Mouse (Mus musculus) left cerebral cortex, postnatal 14 days (tissue): ENCODE data around the gene Gemin5. TPM values are rescaled to one million over a fixed set of nuclear protein-coding genes. Genes with fewer than 3 reads are reported as not detected.
"Not testable (repeated sequence)": the region's sequence is repeated elsewhere in the genome, so short reads cannot be mapped to it uniquely, and the experiment has no call there.

Experiments
- DNase-seq, 2 experiments: peaks; one replicate each; pipeline ENCODE4 v3.0.0; 2021 to 2022; ENCODE audit warnings: low spot score in 2 of 2, mixed read lengths in 1 of 2
- intact Hi-C: fragments of 180-260 bp; cut with DNase I; formaldehyde crosslinking; loops from one replicate; pipeline ENCODE4 v1.15.1; 2025
- long read RNA-seq, 2 experiments: library from polyadenylated mRNA; stranded (forward); transcript quantifications; one replicate each; pipeline ENCODE4 v2.0.0; 2021
- total RNA-seq, 2 experiments: library from RNA; stranded (reverse); gene quantifications; 2 replicates each; pipeline ENCODE4 v1.2.3; 2021

Gene Gemin5
- total RNA-seq, result 10 to 100 TPM; 16.0 to 18.0 TPM
- long read RNA-seq, experiment 1, full-length matches to known transcripts, result 4 of 12 reads
- long read RNA-seq, experiment 1, partial matches to known transcripts, result 1 of 12 reads
- long read RNA-seq, experiment 1, other reads (novel, unspliced or antisense), result 7 of 12 reads
- long read RNA-seq, experiment 2, full-length matches to known transcripts, result 4 of 9 reads
- long read RNA-seq, experiment 2, partial matches to known transcripts, result 1 of 9 reads
- long read RNA-seq, experiment 2, other reads (novel, unspliced or antisense), result 4 of 9 reads

DNA sequence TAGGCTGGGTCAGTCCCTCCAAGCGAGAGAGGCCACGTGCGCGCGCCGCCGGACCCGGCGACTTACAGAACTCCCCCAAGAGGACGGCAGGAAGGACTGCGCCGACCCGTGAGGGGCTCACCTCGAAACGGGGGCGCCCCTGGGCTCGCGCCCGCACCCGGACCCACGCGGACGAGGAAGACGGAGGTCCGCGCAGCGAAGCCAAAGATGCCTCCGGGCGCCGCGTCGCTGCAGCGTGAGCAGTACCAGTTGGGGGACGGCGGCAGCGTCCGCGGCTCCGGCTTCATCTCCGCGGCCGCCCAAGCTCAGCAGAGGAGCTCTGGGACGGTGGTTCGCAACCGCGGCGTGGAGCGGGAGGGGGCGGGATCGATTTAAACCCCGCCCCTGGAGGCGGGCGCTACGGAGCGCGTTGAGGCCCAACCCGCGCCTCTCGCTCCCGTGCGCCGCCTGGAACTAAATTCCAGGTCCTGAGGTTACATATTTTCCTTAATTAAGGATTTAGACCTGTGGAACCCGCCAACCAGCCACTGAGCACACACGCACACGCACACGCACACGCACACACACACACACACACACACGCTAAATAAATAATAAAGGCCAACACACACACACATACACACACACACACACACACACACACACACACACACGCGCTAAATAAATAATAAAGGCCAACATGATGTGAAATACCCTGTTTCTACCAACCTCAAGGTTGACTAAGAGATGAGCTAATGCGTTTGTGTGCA, at the start of gene Gemin5:
Gene Gemin5 (minus strand): TSS at position 373 of the 749 bp plus-strand sequence.
- intact Hi-C loops, result no loop called here

DNA sequence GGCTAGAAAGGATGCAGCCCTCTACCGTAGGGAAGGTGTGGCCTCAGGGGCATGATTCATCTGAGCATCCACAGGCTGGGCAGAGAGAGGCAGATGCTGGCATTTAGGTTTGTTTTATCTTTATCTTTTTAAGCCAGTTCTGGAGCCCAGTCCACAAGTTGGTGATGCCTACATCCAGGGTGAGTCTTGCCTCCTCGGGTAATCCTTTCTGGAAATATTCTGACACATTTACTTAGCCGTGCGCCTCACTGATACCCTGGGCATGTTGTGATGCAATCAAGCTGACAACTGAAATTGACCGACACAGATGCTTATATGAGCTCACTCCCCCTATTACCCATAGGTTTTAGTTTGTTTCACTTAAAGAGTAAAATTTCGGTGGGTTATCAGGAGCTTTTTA, 48.5 kb upstream of the Gemin5 start:
- intact Hi-C loops, result no loop called here
- no peak for DNase-seq

More for the DNA sequence above, at the start of gene Gemin5:
- peak; percentile 80 to 88 for DNase-seq

DNA sequence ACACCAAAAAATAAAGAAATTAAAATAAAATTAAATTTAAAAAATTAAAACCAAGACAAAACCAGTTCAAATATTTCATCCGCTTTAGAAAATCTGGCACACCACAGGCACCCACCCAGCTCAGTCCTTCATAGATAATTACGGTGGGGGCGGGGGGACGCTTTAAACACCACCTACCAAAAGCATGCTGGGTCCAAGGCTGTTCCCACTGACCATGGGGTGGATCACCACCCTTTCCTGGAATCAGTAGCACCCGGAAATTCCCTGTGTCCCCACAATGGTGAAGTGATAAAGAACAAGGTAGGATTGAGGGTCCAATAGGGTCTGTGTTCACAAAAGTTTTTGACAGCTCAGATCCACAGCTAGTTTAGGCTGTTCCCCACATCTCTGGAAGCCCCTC, 47.5 kb upstream of the Gemin5 start:
- intact Hi-C loops, result no loop called here
- DNase-seq, result no peak

DNA sequence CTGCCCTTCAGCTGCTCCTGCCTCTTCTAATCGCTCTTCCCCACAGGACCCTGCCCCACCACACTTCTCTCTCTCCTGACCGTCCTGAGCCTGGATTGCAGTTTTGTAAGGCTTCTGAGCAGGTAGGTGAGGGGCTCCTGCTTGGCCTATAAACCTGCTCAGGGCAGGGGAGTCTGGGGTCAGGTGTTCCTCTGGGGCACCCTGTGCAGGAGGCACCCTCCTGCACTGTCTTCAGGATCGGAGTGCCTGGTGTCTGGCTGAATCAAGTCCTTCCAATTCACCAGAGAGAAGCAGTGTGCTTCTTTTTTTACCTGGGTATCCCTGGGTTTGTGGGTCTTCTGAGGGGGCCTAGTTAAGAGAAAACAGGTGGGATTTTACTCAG, 46.7 kb upstream of the Gemin5 start:
- DNase-seq, intact Hi-C loops: not testable (repeated sequence)

DNA sequence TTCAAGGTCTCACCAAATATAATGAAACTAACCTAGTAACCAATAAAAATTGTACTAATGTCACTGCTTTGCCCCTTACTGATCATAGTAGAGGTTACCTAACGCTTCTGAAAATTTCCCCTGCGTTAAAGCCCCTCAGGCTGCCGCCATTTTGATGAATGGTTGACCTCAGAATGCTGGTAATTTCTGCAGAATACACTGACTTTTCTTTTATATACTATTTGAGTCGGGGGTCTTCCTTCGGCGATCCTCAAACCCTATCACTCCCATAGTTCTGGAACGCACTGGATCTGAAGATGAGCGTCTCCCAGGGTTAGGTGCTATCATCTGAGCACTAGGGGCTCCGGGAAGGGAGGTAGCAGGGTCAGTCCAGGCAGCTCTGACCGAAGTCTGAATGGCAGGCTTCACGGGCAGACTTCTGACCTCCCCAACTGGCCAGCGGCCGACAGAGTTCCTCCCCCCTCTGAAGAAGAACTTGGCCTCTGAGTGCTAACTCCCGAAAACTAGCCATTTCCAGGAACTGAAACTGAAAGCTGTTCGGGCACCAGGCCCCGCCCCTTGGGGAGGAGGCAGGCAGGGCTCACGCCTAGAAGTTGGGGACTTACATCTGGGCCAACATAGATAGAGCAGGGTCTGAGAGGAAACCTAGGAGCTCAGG, 46.2 kb upstream of the Gemin5 start:
- DNase-seq, result peak; percentile 53 to 56
- intact Hi-C loops, result no loop called here

DNA sequence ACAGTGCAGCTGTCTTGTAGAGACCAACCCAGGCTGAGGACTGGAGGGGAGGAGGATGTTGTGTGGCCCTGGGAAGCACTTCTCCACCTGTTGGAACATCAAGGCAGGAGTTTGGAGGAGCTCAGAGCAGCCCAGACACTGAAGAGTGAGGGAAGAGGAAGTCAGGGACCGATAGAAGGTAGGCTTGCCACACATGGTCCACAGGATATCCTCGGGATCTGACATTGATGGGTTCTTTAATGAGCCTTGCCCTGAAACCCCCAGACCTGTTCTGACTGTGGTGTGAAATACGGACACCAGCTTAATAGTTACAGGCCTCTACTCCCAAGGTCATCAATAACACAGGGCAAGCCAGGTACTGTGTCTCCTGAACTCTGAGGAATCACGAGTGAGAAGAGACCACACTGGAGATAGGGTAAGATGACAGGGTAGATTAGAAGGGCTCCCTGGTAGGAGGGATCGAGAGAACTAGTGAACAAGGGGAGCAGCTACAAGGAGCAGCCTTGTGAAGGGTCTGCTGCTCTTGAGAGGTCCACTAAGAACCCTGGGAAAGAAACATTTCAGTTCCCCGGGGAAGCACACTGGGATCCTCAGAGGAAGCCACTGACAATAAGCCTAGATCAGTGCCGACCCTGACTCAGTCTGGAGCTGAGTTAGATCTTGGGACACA, 45.5 kb upstream of the Gemin5 start:
- intact Hi-C loops, result no loop called here
- no peak for DNase-seq

DNA sequence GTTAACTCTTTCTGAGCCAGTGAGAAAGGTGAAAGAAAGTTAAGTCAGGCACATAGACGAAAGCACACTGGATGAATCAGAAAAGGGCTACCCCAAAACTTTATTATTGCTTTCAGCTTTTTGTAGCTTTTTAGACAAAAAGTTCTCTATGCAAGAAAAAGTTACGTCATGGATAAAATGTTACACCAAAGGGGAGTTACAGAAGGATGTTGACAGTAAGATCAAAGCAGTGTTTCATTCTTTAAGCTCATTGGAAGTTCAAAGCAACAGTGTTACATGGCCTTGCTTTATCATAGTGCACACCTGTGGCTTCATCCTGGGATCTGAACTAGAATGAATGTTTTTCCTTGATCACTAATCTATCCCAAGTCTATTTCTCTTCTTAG, 43.3 kb upstream of the Gemin5 start:
- DNase-seq, result no peak
- intact Hi-C loops, result no loop called here

DNA sequence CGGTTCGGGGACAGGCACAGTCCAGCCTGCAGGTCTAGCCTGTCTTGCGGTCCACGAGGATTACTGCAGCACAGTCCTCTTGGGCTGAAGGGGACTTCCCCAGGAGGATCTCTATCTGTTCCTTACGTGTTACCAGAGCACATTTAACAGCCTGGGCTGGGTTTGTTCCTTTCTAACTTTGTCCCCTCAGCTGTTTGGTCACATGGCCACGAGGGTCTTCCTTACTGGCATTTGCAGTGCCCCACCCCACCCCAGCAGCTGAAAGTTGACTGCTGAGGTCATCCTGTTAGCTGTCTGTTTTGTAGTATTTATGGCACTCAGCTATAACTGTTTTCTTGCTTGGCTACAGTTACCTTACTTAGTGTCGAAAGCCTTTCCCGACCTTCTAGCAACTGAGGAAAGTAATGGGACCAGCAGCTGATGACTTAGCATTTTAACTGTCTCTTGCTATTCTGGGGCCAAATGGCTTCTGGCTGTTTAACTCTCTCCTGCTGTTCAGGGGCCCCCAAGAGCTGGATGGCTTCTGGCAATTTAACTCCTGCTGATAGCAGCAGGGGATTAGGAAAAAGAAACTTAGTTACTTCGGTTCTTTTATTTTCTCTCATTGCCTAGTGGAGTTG, 42.8 kb upstream of the Gemin5 start:
- intact Hi-C loops, result no loop called here
- no peak for DNase-seq

DNA sequence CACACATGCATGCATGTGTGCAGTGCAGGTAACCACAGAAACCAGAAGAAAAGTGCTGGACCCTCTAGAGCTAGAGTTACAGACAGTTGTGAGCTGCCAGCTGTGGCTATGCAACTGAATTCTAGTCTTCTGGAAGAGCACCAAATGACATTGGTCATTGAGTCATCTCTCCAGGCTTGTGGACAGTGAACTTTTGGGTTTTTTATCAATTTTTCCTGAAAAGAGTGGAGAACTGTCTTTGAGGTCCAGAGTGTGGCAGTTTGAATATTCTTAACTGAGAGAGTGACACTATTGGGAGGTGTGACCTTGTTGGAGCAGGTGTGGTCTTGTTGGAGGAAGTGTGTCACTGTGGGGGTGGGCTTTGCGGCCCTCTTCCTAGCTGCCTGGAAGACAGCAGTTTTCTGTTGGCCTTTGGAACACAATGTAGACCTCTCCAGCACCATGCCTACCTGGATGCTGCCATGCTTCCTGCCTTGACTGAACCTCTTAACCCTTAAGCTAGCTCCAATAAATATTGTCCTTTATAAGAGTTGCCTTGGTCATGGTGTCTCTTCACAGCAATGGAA, 42.1 kb upstream of the Gemin5 start:
- DNase-seq, result no peak
- intact Hi-C loops, result no loop called here

DNA sequence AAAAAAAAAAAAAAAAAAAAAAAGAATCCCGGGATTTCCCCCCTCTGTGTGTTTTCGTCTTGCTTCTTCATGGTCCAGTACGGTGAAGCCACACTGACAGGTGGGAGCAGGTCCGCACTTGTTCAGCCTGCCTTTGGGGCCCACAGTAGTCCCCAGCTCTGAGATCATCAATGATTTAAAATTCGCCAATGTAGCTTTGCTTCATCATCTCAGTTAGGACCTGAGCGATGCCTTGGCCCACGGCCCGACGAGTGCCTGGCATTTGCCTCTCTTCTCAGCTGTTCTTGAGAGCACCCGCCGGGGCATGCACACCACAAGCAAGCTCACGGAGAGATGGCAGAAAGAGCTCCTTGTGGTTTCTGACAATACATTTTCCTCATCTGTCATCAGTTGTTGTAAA, 32.7 kb upstream of the Gemin5 start:
- DNase-seq, result no peak
- intact Hi-C loops, result no loop called here

DNA sequence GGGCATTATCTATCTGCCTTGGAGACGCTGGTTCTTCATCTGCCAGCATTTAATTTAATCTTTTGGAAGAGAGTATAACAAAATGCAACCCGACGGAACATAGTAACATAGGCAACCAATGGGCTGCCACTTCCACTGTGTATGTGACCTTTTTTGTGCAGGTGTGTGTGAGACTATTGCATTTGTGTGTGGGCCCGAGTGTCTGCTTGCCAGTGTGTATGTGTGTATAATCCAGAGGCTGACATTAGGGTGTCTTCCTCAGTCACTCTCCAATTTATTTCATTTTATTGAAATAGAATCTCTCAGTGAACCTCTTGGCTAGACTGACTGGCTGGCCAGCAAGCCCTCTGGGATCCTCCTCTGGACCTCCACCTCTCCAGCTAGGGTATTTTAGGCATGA, 31.9 kb upstream of the Gemin5 start:
- intact Hi-C loops, result no loop called here
- no peak for DNase-seq

DNA sequence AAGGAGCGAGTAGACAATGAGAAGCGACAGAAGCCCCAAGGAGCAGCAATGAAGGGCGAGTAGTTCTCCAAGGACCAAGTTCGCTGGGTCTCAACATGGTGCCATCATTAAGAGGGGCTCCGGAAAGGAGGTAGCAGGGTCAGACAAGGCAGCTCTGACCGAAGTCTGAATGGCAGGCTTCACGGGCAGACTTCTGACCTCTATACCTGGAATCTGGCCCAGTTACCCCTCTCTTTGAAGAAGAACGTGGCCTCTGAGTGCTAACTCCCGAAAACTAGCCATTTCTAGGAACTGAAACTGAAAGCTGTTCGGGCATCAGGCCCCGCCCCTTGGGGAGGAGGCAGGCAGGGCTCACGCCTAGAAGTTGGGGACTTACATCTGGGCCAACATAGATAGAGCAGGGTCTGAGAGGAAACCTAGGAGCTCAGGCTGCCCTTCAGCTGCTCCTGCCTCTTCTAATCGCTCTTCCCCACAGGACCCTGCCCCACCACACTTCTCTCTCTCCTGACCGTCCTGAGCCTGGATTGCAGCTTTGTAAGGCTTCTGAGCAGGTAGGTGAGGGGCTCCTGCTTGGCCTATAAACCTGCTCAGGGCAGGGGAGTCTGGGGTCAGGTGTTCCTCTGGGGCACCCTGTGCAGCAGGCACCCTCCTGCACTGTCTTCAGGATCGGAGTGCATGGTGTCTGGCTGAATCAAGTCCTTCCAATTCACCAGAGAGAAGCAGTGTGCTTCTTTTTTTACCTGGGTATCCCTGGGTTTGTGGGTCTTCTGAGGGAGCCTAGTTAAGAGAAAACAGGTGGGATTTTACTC, 31.1 kb upstream of the Gemin5 start, which contains the start of the genes Igtp and Irgm2:
Gene Igtp (plus strand): TSS at position 328 of the 809 bp plus-strand sequence.
Gene Irgm2 (plus strand): TSS at position 390 of the 809 bp plus-strand sequence.
- intact Hi-C loops, result not testable (repeated sequence)
- peak; percentile 49 for DNase-seq

DNA sequence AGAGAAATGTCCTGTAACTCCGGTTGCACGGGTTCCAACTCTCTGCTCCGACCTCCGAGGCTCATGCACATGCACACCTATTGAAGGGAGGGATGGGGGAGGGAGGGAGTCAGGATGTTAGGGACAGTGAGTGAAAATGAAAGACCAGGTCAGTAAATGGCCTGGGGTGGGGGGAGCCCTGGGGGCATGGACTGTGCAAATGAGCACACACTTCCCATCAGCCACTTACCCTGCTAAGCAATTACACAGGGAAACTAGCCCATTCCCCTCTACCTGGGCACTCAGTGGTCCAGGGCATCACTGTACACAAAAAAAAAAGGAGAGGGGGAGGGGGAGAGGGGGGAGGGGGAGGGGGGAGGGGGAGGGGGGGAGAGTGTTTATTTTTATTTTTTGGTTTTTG, 30.3 kb upstream of the Gemin5 start:
- no peak for DNase-seq
- intact Hi-C loops, result no loop called here

DNA sequence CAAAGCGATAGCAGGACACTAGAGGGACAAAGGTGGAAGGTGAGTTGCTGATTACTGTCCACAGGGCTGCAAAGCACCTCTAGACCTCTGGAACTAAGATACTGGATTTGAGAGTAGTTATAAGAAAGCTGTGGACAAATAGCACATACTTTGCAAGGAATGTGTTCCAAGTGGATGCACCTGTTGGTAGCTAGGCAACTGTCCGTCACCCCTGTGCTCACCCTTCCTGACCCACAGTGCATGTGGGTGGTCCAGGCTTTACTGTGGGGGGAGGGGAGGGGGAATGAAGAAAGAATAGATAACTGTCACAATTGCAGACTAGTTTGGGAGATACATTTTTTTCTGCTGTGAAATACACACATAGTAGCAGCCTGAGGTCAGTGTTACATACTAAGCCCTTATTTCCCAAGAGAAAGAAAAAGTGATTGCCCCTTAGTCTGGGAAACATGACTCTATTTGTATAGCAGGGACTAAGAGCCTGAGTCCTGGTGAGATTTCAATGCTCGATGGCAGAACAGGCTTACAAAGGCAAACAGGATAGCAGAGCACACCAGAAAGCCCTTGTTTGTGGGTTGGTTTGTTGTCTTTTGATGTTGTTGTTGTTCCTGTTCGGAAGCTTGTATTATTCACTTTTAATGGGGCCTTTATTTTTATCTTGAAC, 25.7 kb upstream of the Gemin5 start:
- intact Hi-C loops, result no loop called here
- DNase-seq, result no peak

DNA sequence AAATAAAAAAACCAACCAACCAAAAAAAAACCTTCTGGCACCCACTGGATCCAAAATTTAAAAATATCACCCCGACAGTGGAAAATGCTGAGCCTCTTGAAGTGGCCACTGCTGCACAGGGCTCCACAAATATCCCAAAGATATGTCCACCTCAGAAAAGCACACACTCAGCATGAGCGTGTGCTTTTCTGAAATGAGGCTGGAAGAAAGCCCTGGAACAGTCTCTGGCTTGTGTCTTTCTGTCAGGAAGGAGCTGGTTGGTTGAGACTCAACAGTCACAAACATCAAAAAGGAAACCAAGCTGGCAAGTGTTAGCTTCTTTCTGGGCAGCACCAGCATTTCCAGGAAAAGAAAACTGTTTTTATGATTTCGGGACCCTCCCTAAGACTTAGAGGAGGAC, 25.0 kb upstream of the Gemin5 start:
- DNase-seq, result peak; percentile 18 to 40

DNA sequence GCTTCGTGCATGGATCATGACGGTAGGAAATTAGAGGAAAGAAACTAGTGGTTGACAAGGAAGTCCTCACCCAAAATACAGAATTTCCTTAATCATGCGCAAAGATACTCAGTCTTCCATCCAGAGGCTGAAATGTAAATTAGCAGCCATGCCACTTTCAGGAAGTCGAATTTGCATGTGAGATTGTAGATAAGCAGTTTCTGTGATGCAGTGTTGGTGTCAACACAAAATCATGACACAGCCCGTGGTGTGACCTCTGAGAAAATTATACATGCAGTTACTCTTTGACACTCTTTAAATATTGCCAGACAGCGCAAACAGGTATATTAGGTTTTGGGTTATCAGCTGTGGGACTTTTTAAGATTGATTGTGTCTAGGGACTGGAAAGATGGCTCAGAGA, 21.3 kb upstream of the Gemin5 start:
- intact Hi-C loops, result loop anchor here (10.0 kb wide), 1 partner anchor 305 kb away; the partner anchor contains the start of gene Olfr332
- no peak for DNase-seq

More for the DNA sequence above, 25.0 kb upstream of the Gemin5 start:
- intact Hi-C loops, result no loop called here

DNA sequence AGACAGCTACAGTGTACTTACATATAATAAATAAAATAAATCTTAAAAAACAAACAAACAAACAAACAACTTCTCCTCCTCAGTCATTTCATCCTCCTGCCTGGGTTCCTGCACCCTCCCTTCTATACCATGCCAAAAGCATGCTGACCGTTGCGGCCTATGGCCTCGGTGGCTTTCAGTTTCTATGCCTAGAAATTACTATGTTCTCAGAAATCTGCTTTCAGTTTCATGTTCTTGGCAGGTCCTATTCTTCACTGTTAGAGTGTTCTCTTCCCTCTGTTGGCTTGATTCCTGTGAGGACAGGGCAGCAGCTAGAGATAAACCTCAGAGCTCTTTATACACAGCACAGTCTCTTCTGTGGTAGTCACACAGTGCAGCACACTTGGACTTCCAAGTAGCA, 15.2 kb upstream of the Gemin5 start:
- intact Hi-C loops, result loop anchor here (10.0 kb wide), 1 partner anchor 311 kb away; the partner anchor contains the start of gene Olfr332
- DNase-seq, result no peak

DNA sequence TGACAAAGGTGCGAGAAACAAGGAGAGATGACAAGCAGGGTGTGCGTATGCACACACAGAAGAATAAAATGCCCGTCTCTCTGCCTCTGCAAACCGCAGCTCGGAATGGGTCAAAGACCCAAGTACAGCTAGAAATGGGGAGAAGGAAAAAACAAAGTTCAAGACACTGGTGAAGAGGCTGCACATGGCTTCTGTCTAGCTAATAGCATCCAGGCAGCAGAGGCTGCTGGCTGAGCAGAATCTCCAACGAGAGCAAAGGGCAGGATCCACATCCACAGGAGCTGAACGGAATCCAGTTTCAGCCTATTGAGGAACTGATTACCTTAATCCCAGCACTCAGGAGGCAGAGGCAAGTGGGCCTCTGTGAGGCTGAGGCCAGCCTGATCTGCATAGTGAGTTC, 12.4 kb upstream of the Gemin5 start:
- DNase-seq, result no peak
- intact Hi-C loops, result loop anchor here (10.0 kb wide), 1 partner anchor 314 kb away; the partner anchor contains the start of gene Olfr332
